Mouse (Mus musculus) intestine, embryonic 14.5 days (tissue): Measurements from ENCODE around the gene Arhgap25. TPM values are rescaled to one million over a fixed set of nuclear protein-coding genes. Genes with fewer than 3 reads are reported as not detected.

Experiments
- ATAC-seq: fragments of 200-750 bp; cut with Nextera tagmentation; replicated peaks from 2 replicates; pipeline ENCODE4 v1.8.0; 2017; ENCODE audit warnings: low read depth, moderate number of reproducible peaks, moderate TSS enrichment, moderate library complexity; ENCODE audit not compliant: low FRiP score, low TSS enrichment
- DNase-seq: peaks from one replicate; pipeline ENCODE4 v3.0.0-alpha.2; 2018; ENCODE audit warnings: low spot score
- H3K27ac ChIP-seq: fragments of 300-500 bp; sonication (generic); 2 replicates; pipeline ENCODE4 v1.5.1; 2014; ENCODE audit warnings: low read depth, mild to moderate bottlenecking, control low read depth
- H3K27me3 ChIP-seq: fragments of 300-500 bp; sonication (generic); replicated peaks from 2 replicates; pipeline ENCODE4 v1.6.1; 2014; ENCODE audit warnings: low read length, control low read depth; ENCODE audit not compliant: control insufficient read depth, insufficient read depth
- H3K36me3 ChIP-seq: fragments of 300-500 bp; sonication (generic); 2 replicates; pipeline ENCODE4 v1.6.1; 2014; ENCODE audit warnings: low read length, control low read depth; ENCODE audit not compliant: control insufficient read depth, insufficient read depth
- H3K4me1 ChIP-seq: fragments of 300-500 bp; sonication (generic); replicated peaks from 2 replicates; pipeline ENCODE4 v1.6.1; 2014; ENCODE audit warnings: low read length, control low read depth, mixed read lengths; ENCODE audit not compliant: control insufficient read depth, insufficient read depth
- H3K4me2 ChIP-seq: fragments of 300-500 bp; sonication (generic); 2 replicates; pipeline ENCODE4 v1.6.1; 2014; ENCODE audit warnings: low read length
- H3K4me3 ChIP-seq: fragments of 300-500 bp; sonication (generic); 2 replicates; pipeline ENCODE4 v1.5.1; 2014; ENCODE audit warnings: low read depth, low read length, control low read depth, mixed read lengths
- H3K9ac ChIP-seq: fragments of 300-500 bp; sonication (generic); 2 replicates; pipeline ENCODE4 v1.6.1; 2014; ENCODE audit warnings: mild to moderate bottlenecking, low read length
- H3K9me3 ChIP-seq: fragments of 300-500 bp; sonication (generic); 2 replicates; pipeline ENCODE4 v1.6.1; 2016; ENCODE audit warnings: low read length, control low read depth; ENCODE audit not compliant: control insufficient read depth
- WGBS: fragments of 180-500 bp; shearing (Covaris S2); extraction: QIAGEN DNeasy Blood & Tissue Kit; methylation state at CpG from one replicate; pipeline ENCODE4 v1.1.7; 2014; 5-methylcytosine and 5-hydroxymethylcytosine counted together
- polyA plus RNA-seq: library from polyadenylated mRNA; unstranded; fragments of >200 nt; fragmentation: Nextera tagmentation; extraction: Ambion mirVana; gene quantifications from 2 replicates; pipeline ENCODE4 v1.2.1, GENCODE M21; 2014

The Arhgap25 gene
- polyA plus RNA-seq, 1 experiment from 2014 or later, result 2.7 TPM

DNA sequence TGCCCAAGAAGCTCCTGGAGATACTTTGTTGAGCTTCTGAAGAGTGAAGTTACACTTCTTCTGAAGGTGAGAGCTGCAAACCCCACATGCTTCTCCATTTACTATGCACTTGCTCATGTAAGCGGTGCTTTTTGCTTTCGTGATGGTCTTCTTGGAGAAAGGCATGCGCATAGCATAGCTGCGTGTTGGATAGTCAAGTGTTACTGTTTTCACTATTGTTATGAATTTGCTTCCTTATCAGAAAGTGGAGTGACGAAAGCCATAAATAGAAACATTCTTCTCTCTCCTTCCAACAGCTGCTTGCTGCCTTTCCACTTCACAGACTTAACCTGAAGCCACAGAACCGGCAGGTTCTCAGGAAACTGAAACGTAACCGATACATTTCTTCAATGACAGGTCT, 96.3 kb downstream of the Arhgap25 start:
- Histone ChIP-seq H3K36me3 (no peaks in the 10 kb centered on the region), H3K4me2 (no peak overlapping the region), H3K27ac (no peak overlapping the region), H3K9ac (no peak overlapping the region), H3K9me3 (no peaks in the 10 kb centered on the region), H3K4me3 (no peak overlapping the region), H3K27me3 (no peaks in the 10 kb centered on the region), H3K4me1 (no peaks in the 10 kb centered on the region; the same call in 1 of the 2 replicates)
- no peak for ATAC-seq
- WGBS, result 82% methylated on average over 8 of the region's 8 CpGs
- DNase-seq, result no peak

DNA sequence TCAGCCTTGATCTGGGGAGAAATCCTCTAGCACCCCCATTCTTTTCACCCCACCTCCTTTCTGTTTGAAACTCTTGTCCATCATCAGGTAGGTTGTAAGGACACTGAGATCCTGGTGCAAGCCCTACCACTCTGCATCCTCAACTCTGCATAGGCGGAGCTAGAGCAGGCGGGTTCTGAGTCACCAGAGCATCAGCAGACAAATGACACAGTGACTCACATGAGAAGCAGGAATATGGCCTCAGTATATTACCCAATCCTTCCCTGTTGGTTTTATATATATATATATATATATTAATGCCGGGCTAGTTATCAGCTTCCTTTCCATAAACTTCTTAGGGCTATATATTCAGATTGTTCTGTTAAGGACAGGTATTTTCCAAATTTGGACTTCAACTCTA, 97.3 kb downstream of the Arhgap25 start:
- WGBS, result 87% methylated on average over 3 of the region's 3 CpGs
- H3K27ac ChIP-seq, result no peak overlapping the region
- ATAC-seq (no peak), DNase-seq (no peak)
- no peaks in the 10 kb centered on the region for H3K36me3 ChIP-seq
- H3K27me3 ChIP-seq, result no peaks in the 10 kb centered on the region
- H3K9ac ChIP-seq, result no peak overlapping the region
- no peak overlapping the region for H3K4me2 ChIP-seq
- no peaks in the 10 kb centered on the region; the same call in 1 of the 2 replicates for H3K4me1 ChIP-seq
- H3K4me3 ChIP-seq, result no peak overlapping the region
- no peaks in the 10 kb centered on the region for H3K9me3 ChIP-seq

DNA sequence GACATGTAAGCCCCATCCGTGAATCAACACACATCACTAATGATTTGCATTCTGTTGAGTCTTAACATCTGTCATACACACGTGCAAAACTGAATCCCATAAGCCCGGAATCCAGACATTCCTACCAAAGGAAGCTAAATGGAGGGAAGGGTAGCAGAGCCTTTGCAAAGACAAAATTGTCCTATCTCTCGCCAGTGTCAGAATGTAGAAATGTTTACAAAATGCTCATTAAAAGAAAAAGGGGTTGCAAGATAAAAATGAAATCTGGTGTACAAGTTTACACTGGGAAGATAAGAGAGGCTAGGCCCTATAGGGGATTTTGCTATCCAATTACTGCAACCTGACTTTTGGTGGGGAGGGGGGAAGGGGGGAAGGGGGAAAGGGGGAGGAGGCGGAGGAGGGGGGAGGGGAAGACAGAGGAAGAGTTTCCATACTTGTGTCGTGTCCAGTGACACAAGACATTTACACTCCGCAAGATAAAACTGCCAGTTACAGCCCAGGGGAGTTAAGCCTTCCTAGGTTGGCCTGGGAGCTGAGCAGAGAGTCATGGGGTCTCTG, 104.5 kb downstream of the Arhgap25 start, which contains the start of gene Bmp10:
Gene Bmp10, plus strand, starts transcription at position 508 of the 558 bp plus-strand sequence.
- no peak for ATAC-seq
- H3K4me3 ChIP-seq, result no peak within 1 kb of the TSS
- H3K4me1 ChIP-seq, result no peaks in the 10 kb centered on the region
- H3K36me3 ChIP-seq, result no peaks in the 10 kb centered on the region
- H3K27me3 ChIP-seq, result no peaks in the 10 kb centered on the region
- no peaks in the 10 kb centered on the region for H3K9me3 ChIP-seq
- DNase-seq, result no peak
- no peak within 1 kb of the TSS for H3K27ac ChIP-seq
- WGBS, result 54% methylated on average over 7 of the region's 7 CpGs
- no peak within 1 kb of the TSS for H3K9ac ChIP-seq
- H3K4me2 ChIP-seq, result no peak within 1 kb of the TSS

DNA sequence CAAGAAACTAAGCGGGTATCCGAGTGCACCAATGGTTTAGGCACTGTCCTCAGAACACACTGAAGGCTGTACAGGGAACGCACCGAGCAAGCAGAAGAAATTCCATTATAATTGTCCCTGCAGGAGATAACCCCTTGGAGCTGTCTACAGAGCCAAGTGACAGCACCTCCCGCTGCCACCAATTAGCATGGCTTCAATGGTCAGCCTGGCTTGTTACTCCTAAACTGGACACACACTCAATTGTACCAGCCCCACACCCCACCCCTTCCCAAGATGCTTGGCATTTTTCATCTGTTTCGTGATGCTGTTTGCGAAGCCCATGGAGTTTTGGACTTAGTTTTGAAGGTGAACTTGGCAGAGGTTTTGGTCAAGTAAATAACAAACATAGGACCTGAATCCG, 105.4 kb downstream of the Arhgap25 start:
- no peaks in the 10 kb centered on the region for H3K36me3 ChIP-seq
- H3K27me3 ChIP-seq, result no peaks in the 10 kb centered on the region
- no peak overlapping the region for H3K4me3 ChIP-seq
- DNase-seq (no peak), ATAC-seq (no peak)
- 81% methylated on average over 8 of the region's 8 CpGs for WGBS
- H3K4me2 ChIP-seq, result no peak overlapping the region
- H3K9me3 ChIP-seq, result no peaks in the 10 kb centered on the region
- H3K9ac ChIP-seq, result no peak overlapping the region
- H3K27ac ChIP-seq, result no peak overlapping the region
- H3K4me1 ChIP-seq, result no peaks in the 10 kb centered on the region

DNA sequence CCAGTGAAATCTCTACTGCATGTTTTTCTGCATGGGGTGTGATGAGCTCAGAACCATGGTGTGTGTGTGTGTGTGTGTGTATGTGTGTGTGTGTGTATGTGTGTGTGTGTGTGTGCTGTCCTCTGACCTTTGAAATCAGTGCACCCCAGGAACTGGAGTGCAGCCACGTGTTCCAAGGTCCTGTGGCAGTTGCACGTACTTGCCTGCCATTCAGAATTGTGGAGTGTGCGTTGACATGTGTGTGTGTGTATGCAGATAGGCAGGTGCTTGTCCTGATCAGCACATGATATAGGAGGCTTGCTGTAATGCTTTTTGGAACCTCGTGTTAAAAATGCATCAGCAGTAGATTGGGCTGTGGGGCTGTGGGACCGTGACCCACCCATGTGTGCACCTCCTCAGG, 106.1 kb downstream of the Arhgap25 start:
- WGBS, result 81% methylated on average over 5 of the region's 5 CpGs
- H3K27me3 ChIP-seq, result no peaks in the 10 kb centered on the region
- H3K4me1 ChIP-seq, result no peaks in the 10 kb centered on the region
- no peaks in the 10 kb centered on the region for H3K9me3 ChIP-seq
- ATAC-seq, result no peak
- no peaks in the 10 kb centered on the region for H3K36me3 ChIP-seq
- no peak overlapping the region for H3K4me3 ChIP-seq
- H3K4me2 ChIP-seq, result no peak overlapping the region
- no peak overlapping the region for H3K9ac ChIP-seq
- H3K27ac ChIP-seq, result no peak overlapping the region
- no peak for DNase-seq

DNA sequence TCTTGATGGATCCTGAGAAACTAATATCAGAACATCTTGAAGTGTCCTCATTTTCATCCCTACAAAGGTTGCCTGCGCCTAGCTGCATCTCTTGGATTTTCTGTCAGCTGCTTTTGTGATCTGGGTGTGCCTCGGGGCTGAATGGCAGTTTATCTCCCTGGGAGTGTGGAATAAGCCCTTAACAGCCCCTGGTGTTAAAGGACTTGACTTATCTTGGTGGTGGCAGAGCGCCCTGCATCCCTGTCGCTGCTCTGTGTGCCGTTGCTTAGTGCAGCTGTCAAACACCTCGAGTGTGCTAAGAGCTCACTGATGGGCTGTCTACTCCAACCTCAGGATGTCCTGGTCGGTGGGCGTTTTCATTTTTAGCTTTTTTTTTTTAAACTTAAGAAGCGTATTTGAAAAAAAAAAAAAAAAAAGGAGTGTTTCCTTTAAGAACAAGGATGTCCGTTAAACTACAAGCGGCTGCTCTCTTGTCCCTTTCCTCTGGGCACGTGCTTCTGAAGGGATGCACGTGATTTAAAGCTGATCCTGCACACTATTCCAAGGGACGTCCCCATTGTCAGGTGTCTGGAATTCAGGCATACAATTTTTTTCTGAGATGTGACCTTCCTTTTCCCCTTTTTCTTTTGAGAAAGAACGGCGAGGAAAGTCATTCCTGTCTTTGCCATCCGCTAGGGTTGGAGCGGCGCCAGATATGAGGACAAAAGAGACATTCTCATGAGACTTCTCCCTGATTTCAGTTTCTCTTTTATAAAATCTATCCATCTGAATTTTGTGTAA, 108.8 kb downstream of the Arhgap25 start:
- no peak for DNase-seq
- H3K4me3 ChIP-seq, result no peak overlapping the region
- no peaks in the 10 kb centered on the region for H3K36me3 ChIP-seq
- WGBS, result 50% methylated on average over 19 of the region's 19 CpGs
- H3K9ac ChIP-seq, result no peak overlapping the region
- no peaks in the 10 kb centered on the region for H3K27me3 ChIP-seq
- no peak overlapping the region for H3K27ac ChIP-seq
- no peaks in the 10 kb centered on the region for H3K9me3 ChIP-seq
- no peaks in the 10 kb centered on the region for H3K4me1 ChIP-seq
- no peak overlapping the region for H3K4me2 ChIP-seq
- ATAC-seq, result no peak

DNA sequence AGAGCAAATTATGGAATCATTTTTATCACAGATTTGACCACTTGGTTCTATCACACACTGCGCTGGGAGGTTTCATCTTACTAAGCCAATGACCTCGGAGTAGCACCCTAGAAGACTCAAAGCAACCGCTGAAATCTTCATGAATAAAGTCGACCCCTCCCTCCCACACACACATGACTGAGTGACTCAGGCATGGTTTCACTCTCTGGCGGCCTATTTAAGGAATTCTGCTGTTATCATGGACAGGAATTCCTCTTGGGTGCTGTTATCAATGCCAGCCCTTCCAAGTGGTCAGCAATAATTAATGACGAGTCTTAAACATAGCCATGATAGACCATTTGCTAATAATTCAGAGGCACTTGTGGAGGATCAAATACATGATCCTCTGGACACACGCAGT, 110.8 kb downstream of the Arhgap25 start:
- no peaks in the 10 kb centered on the region for H3K9me3 ChIP-seq
- H3K4me2 ChIP-seq, result no peak overlapping the region
- no peak overlapping the region for H3K27ac ChIP-seq
- no peak overlapping the region for H3K9ac ChIP-seq
- H3K36me3 ChIP-seq, result no peaks in the 10 kb centered on the region
- no peak for ATAC-seq
- H3K27me3 ChIP-seq, result no peaks in the 10 kb centered on the region
- H3K4me3 ChIP-seq, result no peak overlapping the region
- no peak for DNase-seq
- no peaks in the 10 kb centered on the region for H3K4me1 ChIP-seq
- 73% methylated on average over 7 of the region's 7 CpGs for WGBS

DNA sequence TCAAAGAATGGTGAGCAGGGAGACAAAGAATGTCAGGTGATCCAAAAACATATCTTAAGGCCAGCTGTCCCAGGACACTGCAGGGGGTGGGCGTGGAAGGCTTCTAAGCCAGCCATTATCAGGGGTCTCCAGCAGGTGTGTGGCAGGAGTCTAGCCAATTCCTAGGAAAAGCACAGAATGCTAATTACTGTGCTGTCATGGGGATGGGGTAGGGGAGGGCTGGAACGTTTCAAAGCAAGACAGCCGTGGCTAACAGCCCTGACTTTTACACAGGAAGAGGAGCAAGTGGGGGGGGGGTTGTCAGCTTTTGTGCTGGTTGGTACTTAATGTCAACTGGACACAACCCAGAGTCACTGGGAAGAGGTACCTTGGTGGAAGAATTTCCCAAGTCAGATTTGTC, 121.0 kb downstream of the Arhgap25 start:
- Histone ChIP-seq H3K4me3 (no peak overlapping the region), H3K27me3 (no peaks in the 10 kb centered on the region), H3K36me3 (no peaks in the 10 kb centered on the region), H3K4me2 (no peak overlapping the region), H3K9ac (no peak overlapping the region), H3K9me3 (no peaks in the 10 kb centered on the region), H3K27ac (no peak overlapping the region), H3K4me1 (no peaks in the 10 kb centered on the region)
- WGBS, result 23% methylated on average over 3 of the region's 3 CpGs
- ATAC-seq (no peak), DNase-seq (no peak)
